Comparison of ENCODE assay signal across 16 mouse cellular contexts in genomic region chr10:126086684-126087083, GRCm38 (mm10).
DNase-seq lines count a peak whose midpoint lies in the region; ATAC-seq and TF ChIP-seq lines count a peak whose summit lies in the region.
"Had no signal": no experiment of that assay in that cellular context is flagged by ENCODE, and none has a peak within 500 bp of the region (broad histone marks: within the 10 kb centered on the region; RNA-seq: fewer than 3 reads in every experiment).

No protein-coding gene starts in this region.

- DNase-seq in hindbrain, postnatal 0 days (ENCODE audit: low spot score) = no peak
- no peak for DNase-seq in hindbrain, embryonic 14.5 days (ENCODE audit: low spot score)
- DNase-seq in retina, postnatal 1 day = peak; percentile 11
- no peak for DNase-seq in retina, embryonic 14.5 days (ENCODE audit: low spot score)
- peak; percentile 28 for DNase-seq in embryo, embryonic 11 days
- DNase-seq in B cell, adult 2 months = no peak
- DNase-seq in spleen, postnatal 10 days (ENCODE audit: low spot score in 2 of 2) = no peak
- DNase-seq: gastrocnemius, postnatal 14 days; liver, embryonic 13.5 days; right cerebral cortex, postnatal 25 days had no signal

- no peak overlapping the region for H3K4me3 ChIP-seq in hindbrain, postnatal 0 days (ENCODE audit: low read length)
- H3K4me3 ChIP-seq in hindbrain, embryonic 14.5 days (replicated peaks; ENCODE audit: low read length) = no peak overlapping the region
- no peak overlapping the region for H3K4me3 ChIP-seq in midbrain, embryonic 13.5 days (replicated peaks)
- H3K4me3 ChIP-seq: forebrain, embryonic 12.5 days; intestine, embryonic 15.5 days; liver, embryonic 13.5 days; midbrain, embryonic 12.5 days; neural tube, embryonic 13.5 days had no signal

- 82% methylated on average over 5 of the region's 5 CpGs for WGBS in hindbrain, postnatal 0 days
- 82% methylated on average over 5 of the region's 5 CpGs for WGBS in hindbrain, embryonic 14.5 days
- 81% methylated on average over 5 of the region's 5 CpGs for WGBS in midbrain, embryonic 13.5 days

- TF ChIP-seq CTCF in hindbrain, postnatal 0 days (IDR thresholded peaks at IDR 0.05; ENCODE audit: low read depth) = peak; percentile 31

- H3K27me3 ChIP-seq in hindbrain, postnatal 0 days (ENCODE audit: insufficient read depth, low read length) = no peaks in the 10 kb centered on the region
- H3K27me3 ChIP-seq in hindbrain, embryonic 14.5 days (ENCODE audit: control insufficient read depth, insufficient read depth, low read length) = no peaks in the 10 kb centered on the region
- no peaks in the 10 kb centered on the region for H3K27me3 ChIP-seq in midbrain, embryonic 13.5 days
- H3K27me3 ChIP-seq: forebrain, embryonic 12.5 days; intestine, embryonic 15.5 days; liver, embryonic 13.5 days; midbrain, embryonic 12.5 days; neural tube, embryonic 13.5 days had no signal

- no peaks in the 10 kb centered on the region for H3K4me1 ChIP-seq in hindbrain, postnatal 0 days (ENCODE audit: insufficient read depth, low read length)
- H3K4me1 ChIP-seq in hindbrain, embryonic 14.5 days (replicated peaks; ENCODE audit: control insufficient read depth, insufficient read depth, low read length) = no peaks in the 10 kb centered on the region
- H3K4me1 ChIP-seq in midbrain, embryonic 13.5 days (replicated peaks) = no peaks in the 10 kb centered on the region
- H3K4me1 ChIP-seq: forebrain, embryonic 12.5 days; intestine, embryonic 15.5 days; liver, embryonic 13.5 days; midbrain, embryonic 12.5 days had no signal

- H3K4me2 ChIP-seq in hindbrain, postnatal 0 days (ENCODE audit: low read depth, low read length) = no peak overlapping the region
- no peak overlapping the region for H3K4me2 ChIP-seq in hindbrain, embryonic 14.5 days (replicated peaks)
- H3K4me2 ChIP-seq in midbrain, embryonic 13.5 days (replicated peaks) = no peak overlapping the region
- H3K4me2 ChIP-seq: forebrain, embryonic 12.5 days; intestine, embryonic 15.5 days; liver, embryonic 13.5 days; midbrain, embryonic 12.5 days; neural tube, embryonic 13.5 days had no signal

- H3K27ac ChIP-seq in hindbrain, postnatal 0 days = no peak overlapping the region
- no peak overlapping the region for H3K27ac ChIP-seq in hindbrain, embryonic 14.5 days
- H3K27ac ChIP-seq in midbrain, embryonic 13.5 days = no peak overlapping the region
- H3K27ac ChIP-seq: forebrain, embryonic 12.5 days; intestine, embryonic 15.5 days; liver, embryonic 13.5 days; midbrain, embryonic 12.5 days; neural tube, embryonic 13.5 days had no signal

- no peaks in the 10 kb centered on the region for H3K36me3 ChIP-seq in hindbrain, postnatal 0 days (ENCODE audit: insufficient read depth, low read length)
- no peaks in the 10 kb centered on the region for H3K36me3 ChIP-seq in hindbrain, embryonic 14.5 days (replicated peaks; ENCODE audit: control insufficient read depth, insufficient read depth)
- no peaks in the 10 kb centered on the region for H3K36me3 ChIP-seq in midbrain, embryonic 13.5 days
- H3K36me3 ChIP-seq: forebrain, embryonic 12.5 days; intestine, embryonic 15.5 days; liver, embryonic 13.5 days; midbrain, embryonic 12.5 days; neural tube, embryonic 13.5 days had no signal

- H3K9me3 ChIP-seq in hindbrain, postnatal 0 days (ENCODE audit: low read length) = no peaks in the 10 kb centered on the region
- H3K9me3 ChIP-seq in hindbrain, embryonic 14.5 days (ENCODE audit: control insufficient read depth, low read length) = no peaks in the 10 kb centered on the region
- H3K9me3 ChIP-seq in midbrain, embryonic 13.5 days = no peaks in the 10 kb centered on the region
- H3K9me3 ChIP-seq: forebrain, embryonic 12.5 days; intestine, embryonic 15.5 days; midbrain, embryonic 12.5 days; neural tube, embryonic 13.5 days had no signal

- no peak for ATAC-seq in hindbrain, postnatal 0 days
- ATAC-seq in hindbrain, embryonic 14.5 days (ENCODE audit: low FRiP score) = no peak
- ATAC-seq in midbrain, embryonic 13.5 days = no peak
- ATAC-seq: CD4-positive, CD25-positive, alpha-beta regulatory T cell, adult 4 months; intestine, embryonic 15.5 days had no signal

- no peak overlapping the region for H3K9ac ChIP-seq in hindbrain, postnatal 0 days (replicated peaks; ENCODE audit: low read length)
- H3K9ac ChIP-seq in hindbrain, embryonic 14.5 days = no peak overlapping the region
- no peak overlapping the region for H3K9ac ChIP-seq in midbrain, embryonic 13.5 days (replicated peaks)
- H3K9ac ChIP-seq: forebrain, embryonic 12.5 days; intestine, embryonic 15.5 days; liver, embryonic 13.5 days; midbrain, embryonic 12.5 days; neural tube, embryonic 13.5 days had no signal

Comparison
In these comparisons a context has a peak if more than half of its experiments do, and no peak if none do; other contexts are left out.
1. DNase-seq: peak in retina, postnatal 1 day (single experiment) and embryo, embryonic 11 days (single experiment); none in hindbrain, postnatal 0 days (single experiment), hindbrain, embryonic 14.5 days (single experiment), retina, embryonic 14.5 days (single experiment), B cell, adult 2 months (0 of 2) and spleen, postnatal 10 days (0 of 2).